Mouse (Mus musculus) heart, adult 10 weeks (tissue): ENCODE data around the gene Cyp11a1. TPM values are rescaled to one million over a fixed set of nuclear protein-coding genes. Genes with fewer than 3 reads are reported as not detected.

Experiments used
- polyA plus RNA-seq: library from polyadenylated mRNA; stranded (reverse); fragments of 350-450 nt; fragmentation: Illumina TruSeq; extraction: RNeasy Lipid Tissue Mini Kit (QIAGEN cat#74804); gene quantifications from one replicate; pipeline ENCODE4 v1.2.3, GENCODE M21; 2014; ENCODE audit warnings: low read depth, low replicate concordance

The Cyp11a1 gene
- polyA plus RNA-seq, result not detected

GRCm38 (mm10) chr9:58005753-58006461, at the start of gene Cyp11a1:
Gene Cyp11a1 (plus strand): TSS chr9:58006411.

GRCm38 (mm10) chr9:58063531-58063930, 57.3 kb downstream of the Cyp11a1 start, which contains the start of gene Stra6:
Gene Stra6 (plus strand): TSS chr9:58063788.

Other genes starting within 250 kb of the Cyp11a1 start
- 47.0 TPM for gene Clk3, start 240.6 kb upstream of the Cyp11a1 start, polyA plus RNA-seq
- gene Arid3b, start 169.6 kb upstream of the Cyp11a1 start, polyA plus RNA-seq, result 4.3 TPM
- gene Ubl7, start 95.4 kb upstream of the Cyp11a1 start, polyA plus RNA-seq, result 87.6 TPM
- gene Sema7a, start 66.3 kb upstream of the Cyp11a1 start, polyA plus RNA-seq, result 22.7 TPM
- 0.34 TPM for gene Stra6, start 57.4 kb downstream of the Cyp11a1 start, polyA plus RNA-seq
- not detected for gene Ccdc33, start 112.4 kb downstream of the Cyp11a1 start, polyA plus RNA-seq
- gene Islr, start 197.9 kb downstream of the Cyp11a1 start, polyA plus RNA-seq, result 37.9 TPM
- 0.89 TPM for gene Islr2, start 197.9 kb downstream of the Cyp11a1 start, polyA plus RNA-seq
- gene Pml, start 243.4 kb downstream of the Cyp11a1 start, polyA plus RNA-seq, result 10.6 TPM
- 21.8 TPM for gene Stoml1, start 246.8 kb downstream of the Cyp11a1 start, polyA plus RNA-seq